Mouse (Mus musculus) neutrophil, adult 65 days (primary cell): Measurements from ENCODE around the gene Fbxl13. TPM values are rescaled to one million over a fixed set of nuclear protein-coding genes. Genes with fewer than 3 reads are reported as not detected.

Source experiments
- total RNA-seq: library from RNA; stranded (reverse); gene quantifications from 2 replicates; pipeline ENCODE4 v1.2.4, GENCODE M21; 2023

Fbxl13 gene
- total RNA-seq: not detected in 2 replicates

DNA sequence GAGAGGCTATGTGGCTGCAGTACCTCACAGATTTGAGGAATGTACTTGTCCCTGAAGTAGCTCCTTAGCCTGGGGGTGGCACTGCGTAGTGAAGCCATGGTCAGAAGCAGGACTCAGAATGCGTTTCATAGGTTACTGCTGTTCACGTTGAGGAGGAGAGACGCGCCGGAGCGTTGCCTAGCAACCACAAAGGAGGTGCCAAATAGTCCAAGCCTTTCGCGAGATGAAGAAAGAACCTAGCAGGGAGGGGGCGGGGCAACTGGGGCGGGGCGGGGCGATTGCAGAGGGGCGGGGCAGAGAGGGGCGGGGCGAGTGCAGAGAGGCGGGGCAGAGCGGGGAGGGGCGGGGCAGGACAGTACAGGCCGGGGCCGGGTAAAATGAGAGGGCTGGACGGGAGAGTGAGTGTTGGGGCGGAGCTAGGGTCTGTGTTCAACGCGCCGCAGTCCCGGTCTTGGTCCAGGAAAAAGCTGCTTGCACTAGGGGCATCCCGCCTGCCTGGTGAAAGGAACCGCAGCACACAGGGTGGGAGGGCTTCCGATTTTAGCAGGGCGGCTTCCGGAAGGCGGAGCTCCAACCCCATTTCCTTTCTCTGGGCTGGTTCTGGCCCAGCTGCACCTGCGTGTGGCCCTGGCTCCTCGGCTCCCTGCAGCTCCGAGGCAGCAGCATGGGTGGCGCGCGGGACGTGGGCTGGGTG, at the start of gene Fbxl13, which contains the start of gene Armc10:
TSS of gene Fbxl13 (minus strand) at position 196 of the 694 bp plus-strand sequence.
TSS of gene Armc10 (plus strand) at position 375 of the 694 bp plus-strand sequence.

DNA sequence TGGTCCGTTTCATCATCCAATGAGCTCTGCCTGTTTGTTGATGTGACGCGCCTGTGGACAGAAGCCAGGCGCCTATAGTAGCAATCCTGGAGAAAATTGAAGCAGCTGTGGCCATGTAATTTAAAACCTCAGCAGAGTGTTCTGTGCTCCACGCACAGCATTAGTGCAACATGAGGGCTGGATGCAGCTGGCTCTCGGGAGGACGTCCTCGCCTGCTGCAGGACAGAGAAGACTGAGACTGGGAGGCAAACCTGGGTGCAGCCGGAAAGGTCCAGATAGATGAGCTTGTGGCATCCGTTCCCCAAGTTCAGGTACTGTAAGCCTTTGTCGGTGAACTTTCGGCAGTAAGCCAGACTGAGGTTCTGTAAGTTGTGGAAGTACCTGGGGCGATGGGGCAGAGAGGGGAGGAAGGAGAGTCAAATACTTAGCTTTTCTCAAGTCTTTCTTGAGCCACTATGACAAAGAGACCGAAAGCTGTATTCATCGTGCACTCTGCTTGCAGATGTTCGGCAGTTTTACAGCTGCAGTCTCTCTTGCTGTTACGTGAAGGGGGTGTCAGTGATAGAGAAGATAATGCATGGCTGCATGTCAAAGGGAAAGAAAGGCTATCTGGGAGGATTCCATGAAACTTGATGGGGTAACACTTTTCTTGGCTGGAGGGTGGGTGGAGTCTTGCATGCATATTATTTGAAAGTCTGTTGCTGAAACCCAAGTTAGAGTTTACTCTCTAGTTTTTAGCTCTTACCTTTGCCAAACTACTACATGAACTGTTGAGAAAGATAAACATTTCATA, 101.8 kb downstream of the Fbxl13 start, which contains the start of gene Lrrc17:
TSS of gene Lrrc17 (plus strand) at position 151 of the 793 bp plus-strand sequence.

Other genes with a start within 250 kb of the Fbxl13 start
- 0.25 and 1.4 TPM in 2 replicates for gene Ccdc146, start 221.0 kb downstream of the Fbxl13 start, total RNA-seq
- gene Fam185a, start 220.7 kb downstream of the Fbxl13 start, total RNA-seq: 1.3 and 1.7 TPM in 2 replicates
- gene Lrrc17, start 102.1 kb downstream of the Fbxl13 start, total RNA-seq: not detected in 2 replicates
- gene Armc10, start 179 bp upstream of the Fbxl13 start, total RNA-seq: 7.1 and 10.1 TPM in 2 replicates
- 0.85 and 1.2 TPM in 2 replicates for gene Napepld, start 55.8 kb upstream of the Fbxl13 start, total RNA-seq
- 60.3 and 72.3 TPM in 2 replicates for gene Pmpcb, start 91.5 kb upstream of the Fbxl13 start, total RNA-seq
- 25.2 and 29.3 TPM in 2 replicates for gene Dnajc2, start 139.6 kb upstream of the Fbxl13 start, total RNA-seq
- gene Psmc2, start 139.6 kb upstream of the Fbxl13 start, total RNA-seq: 57.2 and 60.8 TPM in 2 replicates
- gene Slc26a5, start 220.0 kb upstream of the Fbxl13 start, total RNA-seq: not detected in 2 replicates